Mouse (Mus musculus): ENCODE results near the gene Gmeb1.

- no peak for TF ChIP-seq CTCF (IDR thresholded peaks at IDR 0.05)
- TF ChIP-seq EP300 (IDR thresholded peaks at IDR 0.05), result no peak
These were observed 38.4 kb upstream of the Gmeb1 start for GRCm38 (mm10) chr4:132299849-132300248.
